Mouse (Mus musculus): ENCODE data around the gene Gstp2.
"Not testable (repeated sequence)": the region's sequence is repeated elsewhere in the genome, so short reads cannot be mapped to it uniquely, and the experiment has no call there.

- not testable (repeated sequence) for TF ChIP-seq CTCF (IDR thresholded peaks at IDR 0.05; ENCODE audit: borderline replicate concordance, insufficient read depth, low read depth, low read length); POLR2A (IDR thresholded peaks at IDR 0.05; ENCODE audit: borderline replicate concordance, insufficient read depth, low read length)
Measured at GRCm38 (mm10) chr19:4064501-4064900, 18.7 kb upstream of the Gstp2 start.

Measured in cerebellum, adult 2 months (tissue).